Mouse (Mus musculus): ENCODE measurements around the gene Elmo2. TPM values are rescaled to one million over a fixed set of nuclear protein-coding genes. Genes with fewer than 3 reads are reported as not detected.

Elmo2 gene
- total and polyA plus RNA-seq, 3 experiments = 9.0 to 11.7 (median 10.1) TPM

DNA sequence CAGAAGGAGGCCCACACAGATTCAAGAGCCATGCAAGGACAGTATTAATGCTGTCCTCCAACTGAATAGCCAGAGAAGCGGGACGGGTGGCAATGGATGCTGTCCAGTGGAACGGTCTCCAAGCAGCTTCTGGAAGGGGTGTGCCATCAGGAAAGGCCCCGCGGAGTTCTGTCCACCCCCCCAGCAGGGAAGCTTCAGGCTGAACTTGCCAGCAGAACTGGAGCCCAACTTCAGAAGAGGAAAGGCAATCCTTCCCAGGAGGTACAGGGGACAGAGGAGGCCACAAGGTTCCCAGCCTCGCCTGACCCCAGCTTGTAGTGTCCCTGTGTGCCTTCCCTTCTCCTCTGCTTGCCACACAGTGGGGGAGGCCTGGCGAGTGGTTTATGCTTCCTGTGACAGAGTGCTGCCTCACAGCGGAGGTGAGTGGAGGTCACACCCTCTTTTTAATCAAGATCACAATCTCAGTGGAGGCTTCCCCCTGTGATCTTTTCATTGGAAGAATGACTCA lies 4.8 kb downstream of the Elmo2 start:
- TF ChIP-seq HCFC1 (IDR thresholded peaks at IDR 0.05; ENCODE audit: low read depth, low read length) (no peak), EP300 (IDR thresholded peaks at IDR 0.05; ENCODE audit: low read length) (no peak), POLR2AphosphoS2 (IDR thresholded peaks at IDR 0.05; ENCODE audit: low read depth, low read length) (no peak), ELF1 (IDR thresholded peaks at IDR 0.05; ENCODE audit: low read depth, low read length) (no peak), BHLHE40 (IDR thresholded peaks at IDR 0.05; ENCODE audit: low read depth, low read length) (no peak), CHD2 (IDR thresholded peaks at IDR 0.05; ENCODE audit: low read length) (no peak), RCOR1 (conservative IDR thresholded peaks at IDR 0.05; ENCODE audit: low read depth, low read length) (no peak), USF2 (conservative IDR thresholded peaks at IDR 0.05; ENCODE audit: low read depth, low read length) (no peak), CTCF (conservative IDR thresholded peaks at IDR 0.05 in 1 of 2, IDR thresholded peaks at IDR 0.05 in 1 of 2; ENCODE audit: low read depth in 2 of 2, low read length in 2 of 2) (no peak), TBP (conservative IDR thresholded peaks at IDR 0.05; ENCODE audit: low read depth, low read length) (no peak), ZNF384 (IDR thresholded peaks at IDR 0.05; ENCODE audit: low read depth, low read length) (no peak), GABPA (IDR thresholded peaks at IDR 0.05; ENCODE audit: insufficient replicate concordance, low read depth, low read length) (no peak), MAZ (IDR thresholded peaks at IDR 0.05; ENCODE audit: low read depth, low read length) (no peak), MXI1 (IDR thresholded peaks at IDR 0.05; ENCODE audit: low read depth, low read length) (no peak), E2F4 (IDR thresholded peaks at IDR 0.05; ENCODE audit: insufficient replicate concordance, low read depth, low read length) (no peak), RAD21 (IDR thresholded peaks at IDR 0.05; ENCODE audit: low read depth, low read length) (no peak), ZC3H11A (IDR thresholded peaks at IDR 0.05; ENCODE audit: low read depth, low read length) (no peak), SMC3 (IDR thresholded peaks at IDR 0.05; ENCODE audit: low read depth, low read length) (no peak), NELFE (IDR thresholded peaks at IDR 0.05; ENCODE audit: low read depth, low read length) (no peak)
- H3K27me3 ChIP-seq (replicated peaks) = no peaks in the 10 kb centered on the region
- no peak overlapping the region for H3K4me3 ChIP-seq (replicated peaks in 1 of 3; ENCODE audit: low read depth in 2 of 3, low read length in 2 of 3, poor library complexity in 1 of 3)
- dilution Hi-C loops (cut with MboI; ENCODE audit: extremely low pct_ligation_motif_present, extremely low pct_unique_long_range_greater_than_20kb, low sequenced_read_pairs) (no loop called here), in situ Hi-C loops (cut with MboI; ENCODE audit: low pct_ligation_motif_present, low pct_unique_long_range_greater_than_20kb, low sequenced_read_pairs) (no loop called here)
- no peak overlapping the region for H3K27ac ChIP-seq (ENCODE audit: insufficient read depth, low read depth)
- H3K4me1 ChIP-seq (ENCODE audit: control insufficient read depth in 1 of 2, insufficient read depth in 2 of 2) = peaks cover 6 to 35% of the 10 kb centered on the region in 2 experiments
- no peaks in the 10 kb centered on the region for H3K9me3 ChIP-seq (replicated peaks; ENCODE audit: low read length)
- H3K79me2 ChIP-seq (replicated peaks; ENCODE audit: control insufficient read depth, extremely low read depth, insufficient read depth, poor library complexity, severe bottlenecking) = no peaks in the 10 kb centered on the region
- H3K4me2 ChIP-seq (ENCODE audit: insufficient read depth, low read depth, poor library complexity, severe bottlenecking) = no peak overlapping the region
- no peak overlapping the region for H3K9ac ChIP-seq (ENCODE audit: insufficient read depth, low read depth)
- DNase-seq (ENCODE audit: extremely low read depth) = no peak
- peaks cover 2 to 30% of the 10 kb centered on the region in 2 experiments for H3K36me3 ChIP-seq (replicated peaks in 1 of 2; ENCODE audit: control insufficient read depth in 1 of 2, insufficient read depth in 1 of 2, low read length in 1 of 2)

DNA sequence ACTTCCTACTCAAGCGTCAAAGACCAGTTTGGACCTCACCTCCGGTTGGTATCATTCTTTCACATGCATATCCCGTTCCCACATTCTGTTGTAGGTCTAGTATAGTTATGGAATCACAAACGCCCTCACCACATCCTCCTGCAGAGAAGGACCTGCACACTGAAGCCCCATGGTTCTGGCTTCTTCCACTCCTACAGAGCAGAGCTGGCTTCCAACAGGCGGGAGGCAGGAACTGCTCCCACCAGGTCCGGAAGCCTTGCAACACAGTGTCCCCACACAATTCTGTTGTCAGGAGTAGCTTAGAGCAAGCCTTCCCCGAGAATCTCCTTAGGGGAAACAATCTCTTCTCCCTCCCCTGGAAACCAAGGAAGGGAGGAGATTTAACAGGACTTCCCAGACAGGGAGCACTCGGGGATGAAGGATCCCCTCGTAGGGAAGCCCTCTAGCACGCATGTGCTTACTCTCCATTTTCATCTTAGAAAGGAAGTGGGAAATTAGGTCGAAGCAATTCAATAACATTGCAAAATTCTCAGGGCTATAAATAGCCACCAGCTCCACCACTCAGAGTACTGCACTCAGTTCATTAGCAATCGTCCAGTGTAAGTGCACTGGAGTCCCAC lies 5.6 kb downstream of the Elmo2 start:
- Histone ChIP-seq H3K27me3 (replicated peaks) (no peaks in the 10 kb centered on the region), H3K4me3 (replicated peaks in 1 of 3; ENCODE audit: low read depth in 2 of 3, low read length in 2 of 3, poor library complexity in 1 of 3) (no peak overlapping the region), H3K4me1 (ENCODE audit: control insufficient read depth in 1 of 2, insufficient read depth in 2 of 2) (peaks cover 6 to 34% of the 10 kb centered on the region in 2 experiments), H3K27ac (ENCODE audit: insufficient read depth, low read depth) (no peak overlapping the region), H3K9ac (ENCODE audit: insufficient read depth, low read depth) (no peak overlapping the region), H3K79me2 (replicated peaks; ENCODE audit: control insufficient read depth, extremely low read depth, insufficient read depth, poor library complexity, severe bottlenecking) (no peaks in the 10 kb centered on the region), H3K9me3 (replicated peaks; ENCODE audit: low read length) (no peaks in the 10 kb centered on the region), H3K36me3 (replicated peaks in 1 of 2; ENCODE audit: control insufficient read depth in 1 of 2, insufficient read depth in 1 of 2, low read length in 1 of 2) (peaks cover 9 to 38% of the 10 kb centered on the region in 2 experiments), H3K4me2 (ENCODE audit: insufficient read depth, low read depth, poor library complexity, severe bottlenecking) (no peak overlapping the region)
- dilution Hi-C loops (cut with MboI; ENCODE audit: extremely low pct_ligation_motif_present, extremely low pct_unique_long_range_greater_than_20kb, low sequenced_read_pairs) = no loop called here
- TF ChIP-seq ZC3H11A (IDR thresholded peaks at IDR 0.05; ENCODE audit: low read depth, low read length) (no peak), MYC (IDR thresholded peaks at IDR 0.05; ENCODE audit: low read depth, low read length) (no peak), EP300 (IDR thresholded peaks at IDR 0.05; ENCODE audit: low read length) (no peak), CHD2 (IDR thresholded peaks at IDR 0.05; ENCODE audit: low read length) (no peak), TBP (conservative IDR thresholded peaks at IDR 0.05; ENCODE audit: low read depth, low read length) (no peak), CHD1 (IDR thresholded peaks at IDR 0.05; ENCODE audit: low read depth, low read length) (no peak), NELFE (IDR thresholded peaks at IDR 0.05; ENCODE audit: low read depth, low read length) (no peak), MAX (IDR thresholded peaks at IDR 0.05; ENCODE audit: low read length) (no peak), E2F4 (IDR thresholded peaks at IDR 0.05; ENCODE audit: insufficient replicate concordance, low read depth, low read length) (no peak), HCFC1 (IDR thresholded peaks at IDR 0.05; ENCODE audit: low read depth, low read length) (no peak), ETS1 (conservative IDR thresholded peaks at IDR 0.05; ENCODE audit: low read depth, low read length) (no peak), BHLHE40 (IDR thresholded peaks at IDR 0.05; ENCODE audit: low read depth, low read length) (no peak), GABPA (IDR thresholded peaks at IDR 0.05; ENCODE audit: insufficient replicate concordance, low read depth, low read length) (no peak), NRF1 (IDR thresholded peaks at IDR 0.05; ENCODE audit: low read depth, low read length) (no peak), ZMIZ1 (IDR thresholded peaks at IDR 0.05; ENCODE audit: low read depth, low read length) (no peak), ELF1 (IDR thresholded peaks at IDR 0.05; ENCODE audit: low read depth, low read length) (no peak), MAZ (IDR thresholded peaks at IDR 0.05; ENCODE audit: low read depth, low read length) (no peak), ZKSCAN1 (IDR thresholded peaks at IDR 0.05; ENCODE audit: borderline replicate concordance, low read depth, low read length) (no peak), RCOR1 (conservative IDR thresholded peaks at IDR 0.05; ENCODE audit: low read depth, low read length) (no peak), TCF12 (IDR thresholded peaks at IDR 0.05; ENCODE audit: low read depth, low read length) (no peak)
- no peak for DNase-seq (ENCODE audit: extremely low read depth)
- in situ Hi-C loops (cut with MboI; ENCODE audit: low pct_ligation_motif_present, low pct_unique_long_range_greater_than_20kb, low sequenced_read_pairs) = no loop called here
